Mouse (Mus musculus) retina, postnatal 1 day (tissue): ENCODE results near the gene Ascl4.

ENCODE experiments used
- DNase-seq: peaks from one replicate; pipeline ENCODE4 v3.0.0-alpha.2; 2012

Gene Ascl4

DNA sequence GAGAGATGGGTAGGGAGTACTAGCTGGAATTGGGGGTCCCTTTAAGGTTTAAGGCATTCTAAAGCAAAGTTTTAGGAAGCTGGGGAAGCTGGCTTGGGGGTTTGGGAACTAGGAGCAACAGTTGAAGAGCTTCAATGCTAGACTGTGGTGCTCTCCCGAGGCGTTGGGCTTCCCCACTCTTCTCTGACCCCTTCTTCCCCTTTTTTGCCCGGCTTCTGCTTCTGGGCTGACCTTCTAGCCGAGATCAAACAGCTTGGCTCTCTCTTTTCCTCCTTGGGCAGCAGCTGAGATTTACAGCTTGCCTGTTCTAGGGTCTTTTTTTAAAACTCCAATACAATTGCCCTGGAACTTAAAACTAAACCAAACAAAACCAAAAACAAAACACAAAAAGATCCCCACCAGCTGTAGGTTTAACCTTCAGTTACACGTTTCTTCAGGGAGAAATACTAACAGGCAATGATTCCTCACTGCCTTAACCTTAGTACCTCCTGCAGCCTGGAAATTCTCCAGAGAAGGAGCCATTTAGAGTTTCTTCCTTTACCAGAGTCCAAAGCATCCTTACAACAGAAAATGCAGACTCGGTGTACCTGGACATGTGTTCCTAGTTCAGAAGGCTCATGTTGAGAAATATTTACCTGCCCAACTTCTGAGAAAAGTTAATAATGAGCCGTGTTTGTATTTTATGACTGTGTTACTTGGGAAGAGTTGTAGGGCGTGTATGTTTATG is 42.6 kb downstream of the Ascl4 start:
- DNase-seq, result no peak

DNA sequence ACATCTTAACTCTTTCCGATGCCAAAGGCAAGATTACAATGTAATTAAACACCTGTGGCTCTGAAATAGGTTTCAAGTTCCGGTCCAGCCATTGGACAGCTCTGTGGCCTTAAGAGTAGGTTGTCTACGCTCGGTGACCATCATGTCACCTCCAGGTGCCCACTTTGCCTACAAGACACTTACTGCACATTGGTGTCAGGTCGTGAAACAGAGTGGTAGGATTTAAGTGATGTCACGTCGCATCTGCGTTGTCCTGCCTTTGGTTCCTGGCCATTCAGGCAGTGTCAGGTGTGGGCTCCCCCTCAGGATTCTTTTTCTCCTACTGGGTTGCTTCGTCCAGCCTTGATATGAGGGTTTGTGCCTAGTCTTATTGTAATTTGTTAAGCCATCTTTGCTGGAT is 44.3 kb downstream of the Ascl4 start:
- no peak for DNase-seq

- no peak for DNase-seq
Observed at GRCm38 (mm10) chr10:85972915-85973314, 45.4 kb downstream of the Ascl4 start.

DNA sequence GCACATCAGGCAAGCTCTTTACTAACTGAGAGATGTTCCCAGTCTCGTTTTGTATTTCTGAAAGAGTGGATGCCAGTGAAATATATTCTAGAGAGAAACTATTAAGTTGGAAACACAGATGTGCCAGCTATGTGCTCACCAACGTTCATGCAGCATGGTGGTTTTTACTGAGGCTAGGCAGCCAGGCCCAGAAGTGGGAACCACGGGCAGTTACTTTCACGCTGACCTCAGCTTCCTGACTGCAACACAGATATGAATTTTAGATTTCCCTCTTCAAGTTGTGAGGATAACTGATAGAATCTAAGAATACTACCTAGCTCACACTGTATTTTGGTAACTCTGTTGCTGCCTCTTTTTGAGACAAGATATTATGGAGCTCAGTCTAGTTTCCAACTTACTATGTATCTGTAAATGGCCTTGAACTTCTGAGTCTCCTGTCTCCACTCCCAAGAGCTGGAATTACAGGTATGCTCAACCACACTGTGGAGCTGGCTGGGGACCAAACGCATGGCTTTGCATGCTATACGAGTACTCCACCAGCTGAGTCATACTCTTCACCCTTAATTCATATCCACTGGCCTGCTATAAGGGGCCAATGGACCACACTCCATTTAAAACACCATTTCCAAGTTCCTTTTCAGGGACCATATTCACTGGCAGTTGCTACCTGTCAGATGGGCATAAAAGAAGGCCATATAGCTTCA is 62.1 kb downstream of the Ascl4 start:
- DNase-seq, result no peak

DNA sequence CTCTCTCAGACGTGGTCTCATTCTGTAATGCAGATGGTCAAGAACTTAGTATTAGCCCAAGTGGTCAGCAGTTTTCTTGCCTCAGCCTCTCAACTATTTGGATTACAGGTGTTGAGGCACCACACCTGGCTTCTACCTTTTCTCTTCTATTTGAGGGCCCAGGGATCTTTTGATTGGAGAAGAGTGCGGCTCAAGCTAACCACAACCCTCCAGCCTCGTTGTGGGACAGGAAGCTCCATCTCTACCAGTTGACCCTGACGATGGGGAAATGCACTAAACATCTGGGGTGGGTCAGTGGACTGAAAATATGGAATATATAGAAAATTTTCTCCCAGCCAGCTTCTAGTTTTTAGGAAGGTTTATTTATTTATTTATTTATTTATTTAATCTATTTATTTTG is 64.9 kb downstream of the Ascl4 start:
- DNase-seq, result no peak

DNA sequence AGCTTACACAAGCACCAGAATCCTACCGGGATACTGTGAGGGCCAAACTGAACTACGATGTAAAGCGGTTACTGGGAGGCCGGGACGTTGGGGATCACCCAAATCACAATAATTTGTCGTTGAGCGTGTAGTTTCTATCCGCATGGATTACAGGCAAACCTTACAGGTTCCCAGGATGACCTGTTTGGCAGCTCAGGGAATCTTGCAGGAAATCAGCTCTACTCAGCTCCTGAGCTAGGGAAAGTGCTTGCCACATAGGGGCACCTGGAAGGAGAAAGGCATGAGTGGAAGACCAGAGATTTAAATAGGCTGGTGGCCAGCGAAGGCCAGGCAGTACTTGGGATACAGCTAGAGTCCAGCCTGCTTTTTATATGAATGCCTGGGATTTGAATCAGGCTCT is 66.4 kb downstream of the Ascl4 start:
- DNase-seq, result no peak

DNA sequence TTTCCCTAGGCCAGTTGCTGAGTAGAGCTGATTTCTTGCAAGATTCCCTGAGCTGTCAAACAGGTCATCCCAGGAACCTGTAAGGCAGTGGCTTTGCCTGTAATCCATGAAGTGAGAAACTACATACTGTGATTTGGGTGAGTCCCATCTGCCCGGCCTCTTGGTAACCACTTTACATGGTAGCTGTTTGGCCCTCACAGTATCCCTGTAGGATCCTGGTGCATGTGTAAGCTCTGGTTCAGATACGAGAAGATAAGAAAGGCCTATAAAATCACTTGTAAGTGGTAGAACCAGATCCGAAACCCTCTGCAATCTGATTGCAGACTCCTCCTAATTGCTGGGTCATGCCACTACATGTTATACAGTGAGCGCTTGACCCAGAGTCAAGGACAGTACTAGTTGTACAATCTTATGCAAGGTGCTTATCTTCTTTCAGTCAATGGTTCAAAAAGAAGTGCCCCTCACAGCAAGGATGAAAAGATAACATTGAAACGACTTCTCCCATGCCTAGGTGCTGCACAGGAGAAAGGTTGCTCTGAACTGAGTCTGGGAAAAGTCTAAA is 67.1 kb downstream of the Ascl4 start:
- no peak for DNase-seq
